ENCODE assay signal across 9 mouse cellular contexts in the genomic region with DNA sequence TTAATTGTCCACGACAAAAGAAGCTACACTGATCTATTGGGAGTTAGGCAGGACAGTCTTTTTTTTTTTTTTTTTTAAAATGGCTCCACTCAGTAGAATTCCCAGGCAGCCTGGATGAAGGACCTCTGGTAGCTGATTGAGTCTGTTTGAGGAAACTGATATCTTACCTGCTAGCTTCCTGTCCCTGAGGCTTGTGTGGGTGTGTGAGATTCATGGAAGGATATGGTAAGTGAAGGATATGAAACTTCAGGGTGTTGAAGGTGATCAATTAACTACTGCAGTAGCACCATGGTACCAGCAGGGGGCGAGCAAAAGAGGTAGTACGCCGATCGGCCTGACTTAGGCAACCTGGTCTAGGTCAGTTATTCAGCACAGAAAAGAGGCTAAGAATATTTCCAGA. TPM values are rescaled to one million over a fixed set of nuclear protein-coding genes. Genes with fewer than 3 reads are reported as not detected.
DNase-seq lines count a peak whose midpoint lies in the region; ATAC-seq lines count a peak whose summit lies in the region.
"Had no signal": no experiment of that assay in that cellular context is flagged by ENCODE, and none has a peak within 500 bp of the region (broad histone marks: within the 10 kb centered on the region; RNA-seq: fewer than 3 reads in every experiment).

No protein-coding gene starts in this region.

- no peaks in the 10 kb centered on the region for H3K4me1 ChIP-seq in hindbrain, embryonic 14.5 days (replicated peaks; ENCODE audit: control insufficient read depth, insufficient read depth, low read length)
- H3K4me1 ChIP-seq in hindbrain, embryonic 12.5 days = no peaks in the 10 kb centered on the region

- H3K9ac ChIP-seq in hindbrain, embryonic 14.5 days = no peak overlapping the region
- no peak overlapping the region for H3K9ac ChIP-seq in hindbrain, embryonic 12.5 days

- WGBS in hindbrain, embryonic 14.5 days = 9% methylated on average over 5 of the region's 5 CpGs
- 8% methylated on average over 5 of the region's 5 CpGs for WGBS in hindbrain, embryonic 12.5 days

- H3K4me2 ChIP-seq in hindbrain, embryonic 14.5 days (replicated peaks) = no peak overlapping the region
- H3K4me2 ChIP-seq in hindbrain, embryonic 12.5 days (replicated peaks) = no peak overlapping the region

- no peak for ATAC-seq in hindbrain, embryonic 14.5 days (ENCODE audit: low FRiP score)
- no peak for ATAC-seq in hindbrain, embryonic 12.5 days (ENCODE audit: low FRiP score)

- H3K27ac ChIP-seq in hindbrain, embryonic 14.5 days = no peak overlapping the region
- H3K27ac ChIP-seq in hindbrain, embryonic 12.5 days = no peak overlapping the region
- H3K27ac ChIP-seq: macrophage had no signal

- peaks cover 7% of the 10 kb centered on the region; the same call in 1 of the 2 replicates for H3K36me3 ChIP-seq in hindbrain, embryonic 14.5 days (replicated peaks; ENCODE audit: control insufficient read depth, insufficient read depth)
- H3K36me3 ChIP-seq in hindbrain, embryonic 12.5 days = no peaks in the 10 kb centered on the region

- H3K27me3 ChIP-seq in hindbrain, embryonic 14.5 days (ENCODE audit: control insufficient read depth, insufficient read depth, low read length) = no peaks in the 10 kb centered on the region
- H3K27me3 ChIP-seq in hindbrain, embryonic 12.5 days = no peaks in the 10 kb centered on the region

- no peak overlapping the region for H3K4me3 ChIP-seq in hindbrain, embryonic 14.5 days (replicated peaks; ENCODE audit: low read length)
- H3K4me3 ChIP-seq in hindbrain, embryonic 12.5 days = no peak overlapping the region

- peak; percentile 76 for DNase-seq in hindbrain, embryonic 14.5 days (ENCODE audit: low spot score)
- peak; percentile 77 to 82 for DNase-seq in B cell, adult 2 months
- DNase-seq in NIH3T3 (ENCODE audit: low read depth) = peak; percentile 81
- peak; percentile 50 to 54 for DNase-seq in cerebellum, postnatal 36 days
- peak; percentile 33 for DNase-seq in hindlimb bud, embryonic 11.5 days (ENCODE audit: extremely low spot score, low read depth, low spot score)
- DNase-seq in mesoderm, embryonic 11.5 days (ENCODE audit: low read depth, low spot score) = peak; percentile 78
- DNase-seq in thymus, adult 18-20 months = peak; percentile 12 to 17

- no peaks in the 10 kb centered on the region for H3K9me3 ChIP-seq in hindbrain, embryonic 14.5 days (ENCODE audit: control insufficient read depth, low read length)
- no peaks in the 10 kb centered on the region for H3K9me3 ChIP-seq in hindbrain, embryonic 12.5 days (replicated peaks)

RNA-seq across cellular contexts. Expression of a gene that starts 29.2 kb away (rescaled TPM):
- polyA plus RNA-seq in hindbrain, embryonic 14.5 days (2014; fragmentation: Nextera tagmentation; extraction: Ambion mirVana) = 24.2 and 28.5 TPM in 2 replicates
- polyA plus RNA-seq in hindbrain, embryonic 12.5 days (2016; fragmentation: Nextera tagmentation; extraction: Ambion mirVana) = 38.2 and 39.4 TPM in 2 replicates

Comparison
In these comparisons a context has a peak if more than half of its experiments do, and no peak if none do; other contexts are left out.
1. DNase-seq: peak in every context shown above with its lines; median percentile 81 in NIH3T3; 80 in B cell, adult 2 months; 78 in mesoderm, embryonic 11.5 days; 76 in hindbrain, embryonic 14.5 days; 52 in cerebellum, postnatal 36 days; 33 in hindlimb bud, embryonic 11.5 days; 14 in thymus, adult 18-20 months.